Mouse (Mus musculus) heart, embryonic 14.5 days (tissue): Measurements from ENCODE around the gene Ube2d1. TPM values are rescaled to one million over a fixed set of nuclear protein-coding genes. Genes with fewer than 3 reads are reported as not detected.

Experiments used
- ATAC-seq: fragments of 200-750 bp; cut with Nextera tagmentation; 2 replicates; pipeline ENCODE4 v1.8.0; 2017; ENCODE audit warnings: low read depth, moderate TSS enrichment; ENCODE audit not compliant: insufficient number of reproducible peaks, insufficient read depth, low FRiP score
- H3K27ac ChIP-seq, 2 experiments: fragments of 200-500 bp in 1 of 2; fragments of 300-500 bp in 1 of 2; sonication (generic) in 1 of 2; replicated peaks in 1 of 2; 2 replicates each; pipeline ENCODE4 v1.5.1; 2012 to 2014; ENCODE audit warnings: low read depth in 2 of 2, low read length in 2 of 2, control low read depth in 1 of 2, mild to moderate bottlenecking in 1 of 2, mixed read lengths in 1 of 2; ENCODE audit not compliant: control insufficient read depth in 1 of 2, insufficient read depth in 1 of 2
- H3K27me3 ChIP-seq: fragments of 300-500 bp; sonication (generic); 2 replicates; pipeline ENCODE4 v1.6.1; 2014; ENCODE audit warnings: mild to moderate bottlenecking, low read length, control low read depth; ENCODE audit not compliant: control insufficient read depth, insufficient read depth
- H3K36me3 ChIP-seq: fragments of 300-500 bp; sonication (generic); 2 replicates; pipeline ENCODE4 v1.6.1; 2014; ENCODE audit warnings: mild to moderate bottlenecking, control low read depth, low read length, mixed read lengths; ENCODE audit not compliant: control insufficient read depth, insufficient read depth
- H3K4me1 ChIP-seq, 2 experiments: fragments of 200-500 bp in 1 of 2; fragments of 300-500 bp in 1 of 2; sonication (generic) in 1 of 2; 2 replicates each; pipeline ENCODE4 v1.6.1; 2012 to 2014; ENCODE audit warnings: low read length in 2 of 2, control low read depth in 1 of 2, mixed read lengths in 1 of 2; ENCODE audit not compliant: control insufficient read depth in 2 of 2, insufficient read depth in 2 of 2
- H3K4me2 ChIP-seq: fragments of 300-500 bp; sonication (generic); 2 replicates; pipeline ENCODE4 v1.6.1; 2014; ENCODE audit warnings: mild to moderate bottlenecking, low read length
- H3K4me3 ChIP-seq, 2 experiments: fragments of 200-500 bp in 1 of 2; fragments of 300-500 bp in 1 of 2; sonication (generic) in 1 of 2; 2 replicates each; pipeline ENCODE4 v1.5.1; 2012 to 2014; ENCODE audit warnings: low read length in 2 of 2, mild to moderate bottlenecking in 2 of 2, control low read depth in 1 of 2, low read depth in 1 of 2, moderate library complexity in 1 of 2; ENCODE audit not compliant: control insufficient read depth in 1 of 2, insufficient read depth in 1 of 2
- H3K9ac ChIP-seq: fragments of 300-500 bp; sonication (generic); 2 replicates; pipeline ENCODE4 v1.6.1; 2014; ENCODE audit warnings: mild to moderate bottlenecking, low read length
- H3K9me3 ChIP-seq: fragments of 300-500 bp; sonication (generic); 2 replicates; pipeline ENCODE4 v1.6.1; 2016; ENCODE audit warnings: low read length, control low read depth; ENCODE audit not compliant: control insufficient read depth
- WGBS: fragments of 180-500 bp; shearing (Covaris S2); extraction: QIAGEN DNeasy Blood & Tissue Kit; methylation state at CpG from one replicate; pipeline ENCODE4 v1.1.7; 2014; 5-methylcytosine and 5-hydroxymethylcytosine counted together
- polyA plus RNA-seq: library from polyadenylated mRNA; unstranded; fragments of >200 nt; fragmentation: Nextera tagmentation; extraction: Ambion mirVana; gene quantifications from 2 replicates; pipeline ENCODE4 v1.2.1, GENCODE M21; 2014

Gene Ube2d1
- polyA plus RNA-seq, 1 experiment from 2014 or later, result 74.3 TPM

DNA sequence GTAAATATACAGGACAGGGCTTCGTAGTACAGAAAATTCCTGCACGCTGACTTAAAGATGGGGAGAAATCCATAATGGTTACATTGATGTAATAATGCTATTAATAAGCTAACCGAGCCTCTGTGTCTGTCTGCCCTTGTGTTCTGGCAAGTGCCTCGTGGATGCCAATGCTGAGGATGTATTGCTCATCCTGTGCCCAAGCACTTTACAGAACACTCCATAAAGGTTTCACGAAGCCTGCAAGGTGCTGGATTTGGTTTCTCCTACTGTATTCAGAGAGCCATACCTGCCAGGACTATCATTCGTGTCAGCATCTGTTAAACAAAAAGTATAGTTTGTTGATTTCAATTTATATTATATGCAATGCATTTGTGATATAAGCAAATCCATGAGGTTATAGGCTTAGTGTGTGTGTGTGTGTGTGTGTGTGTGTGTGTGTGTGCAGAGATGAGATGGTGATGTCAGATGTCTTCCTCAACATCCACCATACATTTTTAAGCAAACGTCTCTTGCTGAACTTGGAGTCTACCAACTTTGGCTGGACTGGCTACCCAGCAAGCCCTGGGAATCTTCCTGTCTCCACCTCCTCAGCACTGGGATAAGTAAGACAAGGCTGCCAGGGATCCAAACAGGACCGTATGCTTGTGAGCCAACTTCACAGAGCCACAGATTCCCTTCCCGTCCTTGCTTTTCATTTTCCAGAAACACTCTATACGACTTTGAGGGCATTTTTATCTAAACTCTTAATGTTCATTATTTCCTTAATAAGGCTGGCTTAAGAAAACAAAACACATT is 35.8 kb downstream of the Ube2d1 start:
- no peak overlapping the region for H3K9ac ChIP-seq
- no peak overlapping the region for H3K4me3 ChIP-seq
- 62% methylated on average over 10 of the region's 10 CpGs for WGBS
- ATAC-seq, result no peak
- H3K27me3 ChIP-seq, result no peaks in the 10 kb centered on the region
- H3K4me2 ChIP-seq, result no peak overlapping the region
- peaks cover 2% of the 10 kb centered on the region for H3K36me3 ChIP-seq
- H3K27ac ChIP-seq, result no peak overlapping the region
- no peaks in the 10 kb centered on the region for H3K9me3 ChIP-seq
- H3K4me1 ChIP-seq, result peaks cover 4 to 6% of the 10 kb centered on the region in 2 experiments; a peak in 2 of 4 replicates

DNA sequence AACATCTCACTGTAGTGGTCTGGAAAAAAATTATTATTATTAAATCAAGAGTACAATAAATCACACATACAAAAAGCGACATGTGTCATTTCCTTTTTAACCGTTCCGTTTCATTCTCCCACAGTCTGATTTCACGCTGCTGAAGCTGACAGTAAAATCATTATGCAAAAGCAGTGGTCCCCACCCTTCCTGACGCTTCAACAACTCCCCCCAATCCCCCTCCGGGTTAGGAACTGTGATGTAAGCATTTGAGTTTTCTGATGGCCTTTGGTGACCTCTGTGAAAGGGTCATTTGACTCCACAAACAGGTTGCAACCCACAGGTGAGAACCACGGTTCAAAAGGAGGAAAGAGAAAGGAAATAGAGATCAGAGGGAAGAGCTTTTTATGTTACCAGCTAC is 38.1 kb downstream of the Ube2d1 start:
- Histone ChIP-seq H3K36me3 (no peaks in the 10 kb centered on the region), H3K27me3 (no peaks in the 10 kb centered on the region), H3K4me1 (peaks cover 4 to 6% of the 10 kb centered on the region in 2 experiments; a peak in 2 of 4 replicates), H3K27ac (no peak overlapping the region), H3K9me3 (no peaks in the 10 kb centered on the region), H3K4me3 (no peak overlapping the region), H3K4me2 (no peak overlapping the region), H3K9ac (no peak overlapping the region)
- ATAC-seq, result no peak
- WGBS, result 52% methylated on average over 7 of the region's 7 CpGs

DNA sequence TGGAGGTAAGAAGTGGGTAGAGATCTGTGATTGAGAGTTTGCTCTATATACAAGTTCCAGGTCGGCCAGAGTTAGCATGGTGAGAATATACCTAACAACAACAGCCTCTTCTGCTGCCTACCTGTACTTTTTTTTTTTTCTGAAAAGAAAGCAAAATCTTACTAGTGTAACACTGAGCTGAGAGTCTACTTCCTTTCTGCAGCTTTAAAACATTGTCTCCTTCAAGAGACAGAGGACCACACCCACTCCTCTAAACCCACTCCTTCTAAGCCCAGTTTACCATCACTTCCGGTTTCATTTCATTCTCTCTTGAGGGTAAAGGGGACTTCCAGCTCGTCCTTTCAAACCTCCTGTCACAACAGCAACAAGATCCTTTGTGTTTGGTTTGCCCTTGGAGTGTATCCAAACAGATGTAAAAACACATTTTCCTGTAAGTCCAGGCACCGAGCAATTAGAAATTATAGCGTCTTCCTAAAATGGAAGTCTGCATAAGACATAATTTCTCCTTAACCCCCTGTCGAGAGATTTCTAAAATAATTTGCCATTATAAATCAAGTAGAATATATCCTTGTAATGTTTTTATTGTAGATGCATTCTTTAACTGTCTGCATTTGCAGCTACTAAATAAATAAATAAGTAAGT is 45.5 kb downstream of the Ube2d1 start:
- no peak overlapping the region for H3K27ac ChIP-seq
- ATAC-seq, result no peak
- peaks cover 14% of the 10 kb centered on the region for H3K36me3 ChIP-seq
- no peak overlapping the region for H3K4me3 ChIP-seq
- H3K9me3 ChIP-seq, result no peaks in the 10 kb centered on the region
- WGBS, result 59% methylated on average over 6 of the region's 6 CpGs
- H3K4me2 ChIP-seq, result no peak overlapping the region
- no peak overlapping the region for H3K9ac ChIP-seq
- H3K4me1 ChIP-seq, result peaks cover 0 to 6% of the 10 kb centered on the region in 2 experiments; a peak in 2 of 4 replicates
- H3K27me3 ChIP-seq, result no peaks in the 10 kb centered on the region

DNA sequence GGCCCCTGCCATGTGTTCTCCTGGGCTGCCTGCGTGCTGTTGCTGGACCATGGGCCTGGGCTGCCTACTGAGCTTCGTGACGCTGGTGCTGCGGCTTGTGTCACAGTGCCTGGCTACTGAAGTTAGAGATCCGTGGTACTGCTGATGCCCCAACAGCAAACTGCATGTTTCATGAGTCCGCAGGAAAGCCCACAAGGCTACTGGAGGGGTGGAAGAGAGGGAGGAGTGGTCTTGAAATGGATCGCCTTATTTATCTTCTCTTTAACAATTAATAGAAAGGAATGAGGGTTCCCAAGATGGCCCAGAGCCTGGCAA is 46.9 kb downstream of the Ube2d1 start, which contains the start of gene Tfam:
TSS of gene Tfam (minus strand) at position 41 of the 315 bp plus-strand sequence.
- Histone ChIP-seq H3K9ac (peak within 1 kb of the TSS; percentile 95), H3K4me1 (peaks cover 0 to 6% of the 10 kb centered on the region in 2 experiments; a peak in 2 of 4 replicates), H3K9me3 (no peaks in the 10 kb centered on the region), H3K4me3 (peak within 1 kb of the TSS; percentile 85 to 86), H3K27ac (peak within 1 kb of the TSS; percentile 60 to 80), H3K36me3 (peaks cover 28% of the 10 kb centered on the region), H3K4me2 (peak within 1 kb of the TSS; percentile 65), H3K27me3 (no peaks in the 10 kb centered on the region)
- WGBS, result 2% methylated on average over 7 of the region's 7 CpGs
- no peak for ATAC-seq

DNA sequence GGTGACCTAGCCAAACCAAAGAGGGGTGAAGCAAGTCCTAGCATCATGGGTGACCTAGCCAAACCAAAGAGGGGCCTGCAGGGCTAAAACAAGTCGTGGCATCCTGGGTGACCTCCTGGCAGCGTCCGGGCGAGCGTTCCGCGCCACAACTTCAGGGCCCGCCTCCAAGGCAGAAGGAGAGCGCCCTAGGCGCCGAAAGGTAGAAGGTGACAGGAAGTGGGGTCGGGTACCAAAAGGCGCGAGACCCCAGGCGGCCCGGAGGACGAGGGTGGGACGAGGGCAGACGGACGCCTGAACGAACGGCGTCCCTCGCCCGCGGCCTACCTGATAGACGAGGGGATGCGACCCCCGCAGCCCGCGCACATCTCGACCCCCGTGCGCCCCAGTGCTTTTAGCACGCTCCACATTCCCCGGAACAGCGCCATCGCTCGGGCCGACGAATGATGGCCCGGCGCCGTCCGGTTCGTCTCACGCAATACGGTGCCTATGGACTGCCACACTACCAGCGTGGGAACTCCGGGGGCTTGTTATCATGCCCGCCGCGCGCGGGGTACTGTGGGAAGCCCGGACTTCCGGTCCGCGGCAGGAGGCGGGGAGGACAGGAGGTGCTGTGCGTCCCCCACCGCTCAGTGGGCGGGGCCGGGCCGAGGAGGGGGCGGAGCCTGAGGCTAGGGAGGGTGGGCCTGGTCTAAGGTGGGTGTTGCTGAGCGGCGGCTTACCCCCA is 47.4 kb downstream of the Ube2d1 start:
- H3K9me3 ChIP-seq, result no peaks in the 10 kb centered on the region
- ATAC-seq, result peak; percentile 98
- peak overlapping the region; percentile 85 to 86 for H3K4me3 ChIP-seq
- peaks cover 33% of the 10 kb centered on the region for H3K36me3 ChIP-seq
- H3K27me3 ChIP-seq, result no peaks in the 10 kb centered on the region
- H3K4me2 ChIP-seq, result peak overlapping the region; percentile 65
- peak overlapping the region; percentile 60 to 80 for H3K27ac ChIP-seq
- WGBS, result 0% methylated on average over 65 of the region's 68 CpGs
- peak overlapping the region; percentile 95 for H3K9ac ChIP-seq
- H3K4me1 ChIP-seq, result peaks cover 0 to 6% of the 10 kb centered on the region in 2 experiments; a peak in 2 of 4 replicates

DNA sequence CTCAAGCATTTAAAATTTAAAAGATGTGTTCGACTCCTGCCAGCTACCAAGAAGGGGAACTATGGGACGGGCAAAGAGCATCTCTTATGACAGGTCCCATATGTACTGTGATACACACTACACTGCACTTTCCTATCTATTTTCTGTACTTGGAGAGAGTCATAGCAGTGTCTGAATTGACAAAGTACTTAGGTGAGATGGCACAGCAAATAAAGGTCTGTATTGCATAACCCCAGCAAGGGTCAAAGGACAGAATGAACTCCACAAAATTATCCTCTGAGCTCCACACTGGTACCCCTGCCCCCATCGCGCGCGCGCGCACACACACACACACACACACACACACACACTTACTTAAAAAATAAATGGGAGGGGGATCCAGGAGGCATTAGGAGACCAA is 51.0 kb downstream of the Ube2d1 start:
- Histone ChIP-seq H3K4me2 (no peak overlapping the region), H3K4me3 (no peak overlapping the region), H3K36me3 (peaks cover 64% of the 10 kb centered on the region), H3K9ac (no peak overlapping the region), H3K27ac (no peak overlapping the region), H3K4me1 (peaks cover 0 to 6% of the 10 kb centered on the region in 2 experiments; a peak in 2 of 4 replicates), H3K27me3 (no peaks in the 10 kb centered on the region), H3K9me3 (no peaks in the 10 kb centered on the region)
- 92% methylated on average over 8 of the region's 8 CpGs for WGBS
- no peak for ATAC-seq

DNA sequence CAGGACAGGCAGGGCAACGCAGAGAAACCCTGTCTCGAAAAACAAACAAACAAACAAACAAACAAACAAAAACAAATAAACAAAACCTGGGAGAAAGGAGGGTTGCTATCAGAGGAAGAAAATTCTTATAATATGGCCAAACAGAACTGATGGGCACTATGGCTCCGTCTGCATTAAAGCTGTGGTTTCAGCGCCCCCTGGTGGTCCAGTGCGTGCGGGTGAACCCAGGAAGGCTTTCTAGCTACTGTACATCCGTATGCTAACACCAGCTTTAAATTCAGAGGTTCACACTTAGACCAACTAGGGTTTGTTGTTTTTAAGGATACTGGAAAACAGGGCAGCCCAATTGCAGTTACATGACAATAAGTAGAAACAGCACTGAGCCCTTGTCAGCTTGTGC is 59.2 kb downstream of the Ube2d1 start:
- Histone ChIP-seq H3K36me3 (peaks cover 63% of the 10 kb centered on the region), H3K9ac (no peak overlapping the region), H3K4me2 (no peak overlapping the region), H3K4me3 (no peak overlapping the region), H3K27ac (no peak overlapping the region), H3K27me3 (no peaks in the 10 kb centered on the region), H3K9me3 (no peaks in the 10 kb centered on the region), H3K4me1 (peaks cover 0 to 3% of the 10 kb centered on the region in 2 experiments; a peak in 1 of 4 replicates)
- WGBS, result 35% methylated on average over 7 of the region's 7 CpGs
- no peak for ATAC-seq
